Mouse (Mus musculus) cerebellum, adult 9-11 months (tissue): ENCODE data around the gene Gnb2.

Experiments
- DNase-seq: peaks from one replicate; pipeline ENCODE4 v3.0.0; 2022

Gnb2 gene

DNA sequence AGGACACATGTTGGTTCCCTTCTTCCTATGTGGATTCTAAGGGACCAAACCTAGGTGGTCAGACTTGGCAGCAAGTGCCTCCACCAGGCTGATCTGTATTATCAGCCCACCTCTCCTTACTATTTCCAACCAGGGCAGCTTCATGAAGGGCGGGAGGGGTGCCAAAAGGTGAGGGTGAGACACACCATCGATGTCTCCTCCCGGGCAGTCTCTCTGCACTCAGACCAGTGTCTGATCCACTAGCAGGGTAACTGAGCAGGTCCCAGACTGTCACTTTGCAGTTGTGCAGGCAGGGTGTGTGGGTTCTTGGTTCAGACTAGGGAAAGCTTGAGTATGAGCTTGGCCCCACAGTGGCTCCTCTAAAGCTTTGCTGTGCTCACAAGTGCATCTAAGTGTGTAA, 18.5 kb downstream of the Gnb2 start:
- DNase-seq: peak; percentile 50

DNA sequence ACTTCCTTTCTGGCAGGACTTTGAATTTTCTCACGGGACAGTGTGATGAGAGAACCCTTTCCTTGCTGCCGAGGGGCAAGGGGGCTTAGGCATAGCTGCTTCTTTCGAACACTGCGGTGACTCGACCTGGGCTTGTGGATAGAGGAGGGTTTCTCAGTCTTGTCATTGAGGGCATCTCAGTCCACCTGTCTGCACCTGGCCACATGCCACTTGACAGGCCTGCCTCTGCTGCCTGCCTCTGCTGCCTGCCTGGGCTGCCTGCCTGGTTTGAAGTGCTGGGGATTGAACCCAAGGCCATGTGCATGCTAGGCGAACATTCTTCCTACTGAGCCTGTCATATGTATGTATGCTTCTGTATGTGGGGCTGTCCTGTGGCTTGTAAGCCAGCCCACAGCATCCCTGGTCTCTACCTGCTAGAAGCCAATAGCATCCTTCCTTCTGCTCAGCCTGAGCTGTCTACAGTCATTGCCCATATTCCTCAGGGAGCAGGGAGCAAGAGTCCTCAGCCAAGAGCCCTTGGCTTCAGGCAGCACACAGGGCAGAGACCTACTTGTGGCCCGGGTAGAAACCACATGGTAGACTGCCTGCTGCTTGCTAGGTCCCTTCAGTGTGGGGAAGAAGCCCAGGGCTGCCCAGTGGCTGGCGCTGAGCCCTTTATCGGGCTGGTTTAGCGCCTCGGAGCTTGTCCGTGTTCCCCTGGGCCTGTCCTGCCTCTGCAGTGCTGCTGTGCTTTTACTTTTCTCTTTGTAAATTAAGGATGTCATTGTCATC, 19.2 kb downstream of the Gnb2 start:
- peak; percentile 67 for DNase-seq

DNA sequence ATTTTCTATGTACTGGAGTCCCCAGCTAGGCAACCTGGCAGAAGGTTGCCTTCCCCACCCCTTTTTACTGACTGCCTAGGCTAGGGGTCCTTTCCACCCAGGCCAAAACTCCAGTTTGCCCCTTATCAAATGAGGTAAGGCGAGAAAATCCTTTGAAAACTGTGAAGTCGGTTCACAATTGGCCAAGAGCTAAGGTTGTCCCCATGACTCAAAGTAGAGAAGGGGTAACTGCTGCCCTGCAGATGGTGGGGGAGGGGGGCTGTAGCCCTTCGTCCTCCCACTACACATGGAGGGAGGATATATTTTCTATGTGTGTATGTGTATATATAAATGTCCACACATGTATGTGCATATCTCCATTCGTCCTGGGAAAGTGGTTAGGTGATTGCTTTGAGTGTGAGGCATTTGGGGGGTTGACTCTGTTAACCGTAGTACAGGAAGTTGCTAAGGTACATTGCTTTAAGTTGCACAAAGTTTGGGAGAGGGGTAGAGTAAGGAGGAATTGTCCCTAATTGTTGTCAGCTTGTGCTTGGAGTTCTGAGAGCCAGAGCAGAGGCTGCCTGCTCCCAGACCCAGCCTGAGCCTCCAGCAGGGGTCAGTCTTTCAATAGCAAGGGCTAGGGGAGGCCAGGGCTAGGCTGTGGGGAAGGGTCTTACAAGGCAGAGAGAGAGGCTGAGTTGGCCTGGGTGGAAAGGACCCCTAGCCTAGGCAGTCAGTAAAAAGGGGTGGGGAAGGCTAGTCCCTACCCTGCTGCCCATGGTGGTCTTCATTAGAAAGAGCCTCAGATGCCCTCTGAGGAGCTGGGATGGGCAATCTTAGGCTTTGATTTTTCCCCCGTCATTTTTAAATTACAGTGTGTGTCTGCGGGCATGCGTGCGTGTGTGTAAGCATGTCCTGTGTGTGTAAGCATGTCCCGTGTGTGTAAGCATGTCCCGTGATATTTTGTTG, 20.2 kb downstream of the Gnb2 start:
- peak; percentile 48 for DNase-seq

DNA sequence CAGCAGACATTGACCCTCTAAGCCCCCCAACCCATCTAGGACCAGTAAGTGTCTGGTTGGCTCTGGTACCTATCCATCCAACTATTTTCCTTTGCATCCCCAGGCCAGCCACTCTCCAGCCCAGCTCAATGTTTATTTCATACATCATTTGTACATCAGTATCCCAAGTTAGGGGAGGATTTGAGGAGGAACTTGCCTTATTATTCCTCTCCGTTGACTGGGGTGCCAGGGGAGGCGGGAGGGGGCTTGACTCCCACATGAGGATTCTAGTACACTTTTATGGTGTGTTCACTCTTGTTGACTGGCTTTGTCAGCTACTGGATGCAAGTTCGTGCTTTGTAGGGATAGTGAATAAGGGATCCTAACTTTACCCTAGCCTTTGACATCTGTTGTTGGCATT, 21.6 kb downstream of the Gnb2 start:
- DNase-seq: no peak

DNA sequence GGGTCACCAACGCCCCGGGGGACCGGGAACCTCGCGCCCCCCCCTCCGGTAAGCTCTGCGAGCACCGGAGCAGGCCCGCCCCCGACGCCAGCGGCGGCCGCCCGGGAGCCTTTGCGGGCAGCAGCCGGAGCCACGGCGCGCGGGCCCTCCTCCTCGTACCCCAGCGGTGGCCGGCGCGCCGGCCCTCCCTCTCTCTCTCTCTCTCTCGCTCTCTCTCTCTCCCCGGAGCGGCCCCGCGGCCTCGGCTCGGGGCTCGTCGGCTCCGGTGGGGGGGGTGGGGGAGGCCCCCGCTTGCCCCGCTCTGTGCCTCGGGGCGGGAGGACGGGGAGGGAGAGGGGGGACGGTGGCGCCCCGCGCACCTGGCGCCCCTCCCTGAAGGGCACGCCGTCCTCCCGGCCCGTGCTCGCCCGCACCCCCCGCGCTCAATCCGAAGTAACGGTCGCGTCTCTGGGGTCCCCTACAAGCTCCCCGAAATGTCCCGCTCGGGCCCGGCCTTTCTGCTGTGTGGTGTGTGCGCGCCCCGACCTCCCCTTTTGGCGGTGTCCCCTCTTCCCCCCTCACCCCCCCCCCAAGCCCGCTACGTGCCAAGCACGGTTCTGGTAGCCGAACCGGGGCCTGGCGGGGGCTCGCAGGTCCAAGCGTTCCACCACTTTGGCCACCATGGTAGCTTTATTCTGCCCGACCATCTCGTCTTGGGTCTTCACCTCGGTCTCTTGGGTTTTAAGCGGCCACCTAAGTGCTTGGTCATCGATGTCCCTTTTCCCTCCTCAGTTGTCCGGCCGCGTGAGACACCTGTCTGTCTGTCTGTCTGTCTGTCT, 22.5 kb downstream of the Gnb2 start:
- DNase-seq: peak; percentile 69

DNA sequence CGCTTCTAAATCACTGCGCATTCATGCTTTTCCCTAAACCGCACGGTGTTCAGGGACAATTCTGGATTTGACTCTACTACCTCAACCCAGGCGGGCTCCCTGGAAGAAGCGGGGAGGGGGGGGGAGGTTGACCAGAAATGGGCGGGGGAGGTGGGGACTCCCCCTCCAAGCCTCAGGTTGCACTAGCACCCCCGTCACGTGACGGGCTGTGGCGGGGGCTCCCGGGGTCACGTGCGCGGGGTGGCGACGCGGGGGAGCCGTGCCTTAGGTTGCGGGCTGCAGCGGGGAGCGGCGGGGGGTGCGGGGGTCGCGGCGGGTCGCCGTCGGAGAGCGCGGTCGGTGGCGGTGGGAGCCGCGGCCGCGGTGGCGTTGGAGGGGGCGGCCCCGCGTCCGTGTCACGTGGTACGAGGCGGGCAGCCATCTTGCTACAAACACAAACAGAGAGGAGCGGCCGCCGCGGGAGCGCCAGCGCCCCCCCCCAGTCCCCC, 23.3 kb downstream of the Gnb2 start:
- DNase-seq: peak; percentile 88

DNA sequence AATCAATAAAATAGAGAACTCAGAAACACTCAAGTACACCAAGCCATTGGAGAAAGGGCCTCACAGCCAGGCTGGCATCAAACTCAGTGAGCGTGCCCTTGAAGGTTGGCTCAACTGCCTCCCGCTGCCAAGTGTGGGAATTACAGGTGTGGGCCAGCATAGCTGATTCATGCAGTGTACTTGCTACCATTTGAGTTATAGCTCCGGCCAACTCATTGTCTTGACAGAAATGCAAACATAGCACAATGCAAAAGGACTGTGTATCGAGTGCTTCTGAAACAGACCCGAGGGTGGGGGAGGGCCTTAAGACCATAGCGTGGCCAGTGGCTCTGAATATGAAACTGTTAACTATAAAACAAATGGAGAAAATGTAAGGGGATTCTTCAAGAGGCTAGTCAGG, 29.3 kb downstream of the Gnb2 start:
- peak; percentile 64 for DNase-seq

DNA sequence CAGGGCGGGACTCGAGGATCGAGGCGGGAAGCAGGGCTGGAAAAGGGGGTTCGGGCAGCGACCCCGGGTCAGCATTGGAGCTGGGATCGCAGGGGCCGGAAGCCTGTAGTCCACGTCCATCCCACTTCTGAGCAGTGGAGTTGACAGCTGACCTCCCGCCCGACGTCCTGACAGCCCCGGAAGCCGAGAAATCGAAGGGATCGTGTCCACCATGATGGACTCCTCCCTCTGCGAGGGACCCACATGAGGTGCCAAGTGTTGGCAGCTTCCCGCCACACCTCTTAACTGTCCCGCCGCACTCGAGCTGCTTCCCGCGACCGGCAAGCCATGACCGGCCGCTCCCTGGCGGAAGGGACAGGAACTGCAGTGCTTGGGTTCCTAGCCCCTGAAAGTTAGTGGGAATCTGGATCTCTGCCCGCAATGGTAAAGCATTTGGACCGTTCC, 30.6 kb downstream of the Gnb2 start:
- no peak for DNase-seq

DNA sequence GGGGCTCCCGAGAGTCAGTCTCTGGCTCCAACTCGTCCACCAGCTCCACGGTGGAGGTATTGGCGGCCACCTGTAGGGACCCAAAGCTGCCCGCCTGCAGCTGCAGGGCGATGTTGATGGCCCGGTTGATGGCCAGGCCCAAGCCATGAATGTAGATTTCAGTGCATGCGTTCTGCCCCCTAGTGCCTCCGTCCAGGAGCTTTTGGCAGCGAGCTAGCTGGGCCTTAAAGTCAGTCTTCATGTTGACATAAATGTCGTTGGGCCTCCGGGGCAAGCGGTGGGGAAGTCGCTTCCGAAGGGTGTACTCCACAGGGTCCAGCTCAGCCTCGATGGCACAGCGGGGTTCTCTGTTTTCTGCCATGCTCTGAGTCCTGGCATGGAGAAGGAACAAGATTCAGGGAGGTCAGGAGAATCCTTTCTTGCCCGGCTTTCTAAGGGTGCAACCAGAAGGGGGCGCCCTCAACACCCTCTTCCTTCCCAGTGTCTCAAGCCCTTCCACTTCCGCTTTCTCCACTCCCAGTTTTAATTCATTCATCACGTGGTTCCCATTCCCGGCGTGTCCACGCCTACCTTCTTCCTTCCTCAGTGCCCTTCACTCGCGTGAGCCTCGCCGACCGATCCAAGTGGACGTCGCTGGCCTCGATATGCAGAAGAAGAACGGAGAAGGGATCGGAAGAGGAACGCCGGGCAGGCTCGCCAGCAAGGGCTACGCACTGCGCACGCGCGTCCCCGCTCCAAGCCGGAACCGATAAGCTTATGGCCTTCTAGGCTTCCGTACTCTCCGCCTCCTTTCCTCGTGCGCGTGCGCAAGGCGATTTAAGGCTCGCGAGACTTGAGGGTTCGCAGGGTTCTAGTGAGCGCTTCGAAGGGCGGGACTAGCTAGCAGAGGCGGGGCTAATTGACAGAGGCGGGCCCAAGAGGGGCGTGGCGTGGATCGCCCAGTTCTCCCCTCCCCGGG, 31.3 kb downstream of the Gnb2 start, which contains the start of gene Pop7:
Gene Pop7 (minus strand): TSS at position 810 of the 958 bp plus-strand sequence.
- DNase-seq: peak; percentile 100

DNA sequence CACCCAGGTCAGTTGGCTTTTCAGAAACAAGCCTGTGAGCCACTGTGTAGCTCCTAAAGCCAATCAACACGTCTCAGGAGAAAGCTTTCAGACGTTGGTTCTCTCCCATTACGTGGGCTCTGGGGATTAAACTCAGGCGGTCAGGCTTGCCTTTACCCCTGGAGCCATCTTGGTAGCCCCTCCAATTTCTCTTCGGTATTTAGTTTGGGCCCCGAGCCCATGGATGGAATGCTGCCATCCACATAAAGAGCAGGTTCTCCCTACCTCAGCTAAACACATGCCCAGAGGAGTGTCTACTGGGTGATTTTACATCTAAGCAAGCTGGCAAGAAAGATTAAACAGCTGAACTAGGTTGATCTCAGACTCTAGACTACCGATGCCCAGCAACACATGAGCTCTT, 33.1 kb downstream of the Gnb2 start:
- DNase-seq: peak; percentile 51

DNA sequence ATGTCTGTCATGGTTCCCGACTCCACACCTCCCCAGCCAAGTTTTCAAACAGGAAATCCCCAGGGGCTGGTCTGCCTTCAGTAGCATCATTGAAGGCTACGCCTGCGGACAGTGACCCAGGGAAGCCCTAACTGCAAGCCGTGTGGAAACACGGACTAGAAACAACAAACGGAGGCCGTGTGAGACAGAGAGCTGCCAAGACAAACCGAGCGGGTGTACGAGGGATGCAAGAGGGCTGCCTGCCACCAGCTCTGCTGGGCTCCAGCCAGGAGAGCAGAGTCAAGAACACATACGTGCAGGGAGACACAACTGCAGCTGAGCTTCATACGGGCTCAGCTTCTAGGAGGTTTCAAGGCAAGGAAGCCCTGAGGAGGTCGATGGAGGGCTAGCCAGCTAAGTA, 39.5 kb downstream of the Gnb2 start:
- no peak for DNase-seq

DNA sequence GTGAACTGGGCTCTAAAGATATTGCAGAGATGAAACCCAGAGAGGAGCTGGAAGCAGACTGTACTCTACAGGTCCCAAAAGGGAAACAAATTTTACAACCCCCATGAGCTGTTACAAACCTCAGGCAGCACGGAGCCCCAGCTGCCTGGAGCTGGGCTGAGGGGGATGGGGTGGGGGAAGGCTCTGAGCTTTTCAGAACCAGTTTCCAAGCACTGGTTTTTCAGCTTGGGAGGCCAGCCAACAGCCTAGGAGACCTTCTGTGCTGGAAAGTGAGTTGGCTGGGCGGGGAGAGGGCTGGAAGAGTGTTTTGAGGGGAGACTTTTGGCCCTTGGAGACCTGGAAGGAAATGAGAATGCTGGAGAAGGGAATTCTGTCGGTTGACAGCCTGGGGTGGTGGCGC, 41.8 kb downstream of the Gnb2 start:
- DNase-seq: no peak

DNA sequence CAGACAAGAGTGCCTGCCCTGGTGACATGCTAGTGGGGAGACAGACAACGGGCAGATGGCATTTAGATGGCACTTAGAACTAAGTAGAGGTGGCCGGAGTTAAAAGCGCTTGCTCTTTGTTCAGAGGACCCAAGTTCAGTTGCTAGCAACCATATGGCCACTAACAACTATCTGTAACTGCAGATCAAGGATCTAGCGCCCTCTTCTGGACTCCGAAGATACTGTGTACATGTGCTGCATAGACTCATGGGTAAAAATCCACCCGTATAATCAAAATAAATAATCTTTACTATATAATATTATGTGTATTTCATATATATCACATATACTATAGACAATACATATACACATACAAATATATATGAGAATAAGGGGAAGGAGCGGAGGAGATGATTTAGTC, 45.7 kb downstream of the Gnb2 start:
- DNase-seq: no peak

DNA sequence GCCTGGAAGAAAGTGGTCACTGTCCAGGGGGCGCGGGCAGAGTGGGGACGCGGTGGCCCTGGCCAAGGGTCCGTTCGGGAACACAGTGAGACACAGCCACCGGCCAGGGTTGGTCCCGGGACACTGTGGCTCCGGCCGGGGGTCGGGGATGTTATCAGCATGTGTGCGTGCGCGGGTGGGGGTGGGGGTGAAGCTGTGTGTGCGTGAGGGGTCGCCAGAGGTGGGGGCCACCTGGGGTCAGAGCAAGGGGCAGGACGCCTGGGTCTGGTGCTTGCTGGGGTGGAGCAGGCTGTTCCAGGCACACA, 47.5 kb downstream of the Gnb2 start:
- no peak for DNase-seq

DNA sequence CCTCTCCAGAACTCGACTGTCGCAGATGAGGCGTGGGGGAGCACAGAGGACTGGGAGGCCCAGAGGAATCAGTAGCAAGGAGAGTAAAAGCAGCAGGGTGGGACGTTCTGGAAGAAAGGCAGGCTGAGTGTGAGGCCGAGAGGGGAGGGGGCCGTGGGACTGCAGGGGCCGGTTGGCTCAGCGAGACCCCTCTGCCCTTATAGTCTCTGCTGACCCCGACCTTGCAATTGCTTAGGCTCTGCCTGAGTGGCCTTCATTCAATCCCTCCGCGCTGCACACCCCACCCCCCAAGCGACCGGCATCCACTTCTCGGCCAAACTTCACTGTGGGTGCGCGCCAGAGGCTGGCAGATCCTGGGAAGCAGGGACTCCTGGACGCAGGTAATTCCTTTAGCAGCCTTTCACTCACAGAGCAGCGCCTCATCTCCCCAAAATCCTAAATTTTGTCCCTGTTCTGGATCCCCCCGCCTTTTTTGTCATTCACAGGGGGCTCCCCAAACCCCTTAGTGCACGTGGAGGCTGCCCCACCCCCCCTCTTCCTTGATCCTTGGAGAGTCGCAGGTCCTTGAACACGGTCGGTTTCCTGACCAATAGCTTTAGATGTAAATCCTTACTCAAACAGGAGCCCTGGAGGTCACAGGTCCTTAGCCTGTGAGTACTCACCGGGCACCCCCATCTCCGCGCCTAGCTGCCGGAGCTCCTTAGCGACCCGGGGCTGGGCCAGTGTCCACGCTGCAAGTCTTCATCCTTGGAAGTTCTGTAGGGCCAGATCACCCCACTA, 48.0 kb downstream of the Gnb2 start:
- no peak for DNase-seq

DNA sequence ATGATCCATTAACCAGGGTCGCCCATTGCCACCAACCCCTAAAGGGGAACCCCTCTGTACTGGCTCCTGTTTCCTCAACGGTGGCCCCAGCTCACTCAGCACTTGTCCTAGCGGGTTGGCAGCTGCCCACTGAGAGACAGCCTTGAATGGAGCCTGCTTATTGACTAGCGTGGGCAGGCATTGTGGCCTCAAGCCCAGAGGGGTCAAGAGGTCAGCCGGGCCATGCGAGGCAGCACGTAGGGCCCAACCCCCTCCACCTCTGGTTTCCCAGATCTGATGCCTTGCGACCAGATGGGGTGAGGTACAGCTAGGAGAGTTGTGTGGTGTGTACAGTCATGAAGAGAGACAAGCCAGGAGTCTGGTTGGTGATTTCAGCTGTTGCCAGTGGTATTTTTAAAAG, 51.4 kb downstream of the Gnb2 start:
- DNase-seq: no peak

DNA sequence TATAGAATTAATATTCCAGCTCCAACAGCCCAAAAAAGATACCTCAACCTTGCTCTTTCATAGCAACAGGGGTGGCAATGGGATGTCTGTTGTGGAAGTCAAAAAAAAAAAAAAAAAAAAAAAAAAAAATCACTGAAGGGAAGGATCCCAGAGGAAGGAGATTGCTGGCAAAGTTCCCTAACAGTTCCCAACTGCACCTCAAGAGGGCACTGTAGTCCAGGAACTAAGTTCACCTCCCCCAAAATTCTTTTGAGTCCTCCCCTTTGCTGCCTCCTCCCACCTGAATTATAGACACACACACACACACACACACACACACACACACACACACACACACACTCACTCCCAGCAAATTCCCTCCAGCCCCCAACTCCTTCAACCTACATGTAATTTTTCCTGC, 52.2 kb downstream of the Gnb2 start:
- DNase-seq: peak; percentile 76
